Mouse (Mus musculus) forebrain, postnatal 0 days (tissue): Measurements from ENCODE around the gene Deup1. TPM values are rescaled to one million over a fixed set of nuclear protein-coding genes. Genes with fewer than 3 reads are reported as not detected.

Experiments
- ATAC-seq: fragments of 200-750 bp; cut with Nextera tagmentation; 2 replicates; pipeline ENCODE4 v1.8.0; 2017; ENCODE audit warnings: mild to moderate bottlenecking, moderate library complexity
- DNase-seq: peaks from one replicate; pipeline ENCODE4 v3.0.0-alpha.2; 2015
- H3K27ac ChIP-seq: fragments of 300-500 bp; sonication (generic); 2 replicates; pipeline ENCODE4 v1.5.1; 2014; ENCODE audit warnings: low read depth, mild to moderate bottlenecking, antibody characterized with exemption, low read length, moderate library complexity, mixed read lengths
- H3K27me3 ChIP-seq: fragments of 300-500 bp; sonication (generic); 2 replicates; pipeline ENCODE4 v1.6.1; 2014; ENCODE audit warnings: mild to moderate bottlenecking, low read length, mixed read lengths; ENCODE audit not compliant: insufficient read depth
- H3K36me3 ChIP-seq: fragments of 300-500 bp; sonication (generic); 2 replicates; pipeline ENCODE4 v1.6.1; 2014; ENCODE audit warnings: mild to moderate bottlenecking, moderate library complexity; ENCODE audit not compliant: insufficient read depth
- H3K4me1 ChIP-seq: fragments of 300-500 bp; sonication (generic); 2 replicates; pipeline ENCODE4 v1.6.1; 2014; ENCODE audit warnings: antibody characterized with exemption; ENCODE audit not compliant: insufficient read depth
- H3K4me2 ChIP-seq: fragments of 300-500 bp; sonication (generic); 2 replicates; pipeline ENCODE4 v1.6.1; 2014; ENCODE audit warnings: low read depth, mild to moderate bottlenecking, moderate library complexity
- H3K4me3 ChIP-seq: fragments of 300-500 bp; sonication (generic); 2 replicates; pipeline ENCODE4 v1.5.1; 2014; ENCODE audit warnings: low read depth, low read length, mixed read lengths
- H3K9ac ChIP-seq: fragments of 300-500 bp; sonication (generic); 2 replicates; pipeline ENCODE4 v1.6.1; 2014; ENCODE audit warnings: mild to moderate bottlenecking
- H3K9me3 ChIP-seq: fragments of 300-500 bp; sonication (generic); 2 replicates; pipeline ENCODE4 v1.6.1; 2016; ENCODE audit warnings: low read length
- CTCF ChIP-seq: sonication (generic); IDR thresholded peaks from 2 replicates; pipeline ENCODE4 v1.5.1; 2016; ENCODE audit warnings: antibody characterized with exemption, control low read depth, low read depth
- WGBS: fragments of 180-500 bp; shearing (Covaris S2); extraction: QIAGEN DNeasy Blood & Tissue Kit; methylation state at CpG from one replicate; pipeline ENCODE4 v1.1.7; 2014; 5-methylcytosine and 5-hydroxymethylcytosine counted together
- polyA plus RNA-seq: library from polyadenylated mRNA; unstranded; fragments of >200 nt; fragmentation: Nextera tagmentation; extraction: Ambion mirVana; gene quantifications from 2 replicates; pipeline ENCODE4 v1.2.1, GENCODE M21; 2015
- total RNA-seq: library from RNA; depleted of rRNA; stranded (reverse); fragments of >200 nt; gene quantifications from 2 replicates; pipeline ENCODE4 v1.2.3, GENCODE M21; 2014

Deup1 gene
- total and polyA plus RNA-seq, 2 experiments from 2014 or later = 4.7 to 4.8 TPM

DNA sequence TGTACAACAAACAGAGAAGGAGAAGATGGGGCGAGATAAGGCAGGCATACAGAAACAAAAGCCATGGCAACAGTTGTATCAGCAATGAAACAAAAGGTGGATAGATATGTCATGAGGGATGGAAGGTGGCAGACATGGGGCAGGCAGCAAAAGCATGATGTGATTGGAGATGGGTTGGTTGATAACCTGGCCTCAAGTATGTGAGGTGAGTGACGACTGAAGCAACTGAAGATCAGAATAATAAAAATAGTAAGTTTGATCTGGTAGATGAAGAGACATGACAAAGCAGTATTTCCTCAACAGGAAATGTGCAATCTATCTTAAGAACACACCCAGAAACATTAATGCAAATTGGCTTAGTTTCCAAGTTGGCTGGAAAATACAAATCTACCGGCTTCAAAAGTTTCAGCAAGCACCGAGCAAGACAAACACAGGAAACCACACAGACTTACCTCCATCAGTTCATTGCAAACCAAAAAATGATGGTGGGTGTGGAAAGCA is 77.2 kb downstream of the Deup1 start:
- no peak for DNase-seq

DNA sequence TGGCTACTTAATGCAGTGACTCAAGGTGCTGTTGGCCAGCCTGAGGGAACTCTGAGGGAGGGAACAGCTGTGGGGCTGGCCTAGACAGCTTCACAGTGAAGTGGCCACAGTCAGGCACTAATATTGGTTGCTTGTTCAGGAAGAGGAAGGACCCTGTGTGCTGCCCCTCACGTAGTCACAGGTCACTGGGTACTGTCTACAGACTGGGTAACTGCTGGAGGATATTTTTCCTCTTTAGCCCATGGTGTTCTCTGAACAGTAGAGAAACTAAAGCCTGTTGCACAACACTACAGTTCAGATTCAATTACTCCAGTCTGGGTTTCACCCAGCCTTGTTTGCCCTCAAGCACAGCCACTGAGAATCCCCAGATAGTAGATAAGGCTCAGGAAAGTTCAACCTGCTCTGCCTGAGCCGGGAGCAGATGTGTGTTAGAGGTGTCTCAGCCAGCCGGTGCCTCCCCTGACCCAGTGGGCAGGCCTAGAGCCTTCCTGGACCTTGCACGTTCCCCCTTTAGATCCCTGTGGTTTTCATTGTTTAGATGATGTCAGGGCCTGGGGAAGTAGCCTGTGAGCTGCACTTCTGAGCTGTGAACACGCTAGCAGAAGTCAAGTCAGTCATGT is 85.9 kb downstream of the Deup1 start:
- ATAC-seq (no peak), DNase-seq (no peak)
- TF ChIP-seq CTCF = no peak
- WGBS = 83% methylated on average over 5 of the region's 5 CpGs
- H3K9ac ChIP-seq = no peak overlapping the region
- no peak overlapping the region for H3K4me3 ChIP-seq
- no peaks in the 10 kb centered on the region for H3K36me3 ChIP-seq
- H3K9me3 ChIP-seq = no peaks in the 10 kb centered on the region
- H3K27ac ChIP-seq = no peak overlapping the region
- no peak overlapping the region for H3K4me2 ChIP-seq
- no peaks in the 10 kb centered on the region for H3K27me3 ChIP-seq
- no peaks in the 10 kb centered on the region for H3K4me1 ChIP-seq

More for the DNA sequence above, 77.2 kb downstream of the Deup1 start:
- Histone ChIP-seq H3K4me3 (no peak overlapping the region), H3K9me3 (no peaks in the 10 kb centered on the region), H3K27ac (no peak overlapping the region), H3K27me3 (no peaks in the 10 kb centered on the region), H3K36me3 (no peaks in the 10 kb centered on the region), H3K4me2 (no peak overlapping the region), H3K4me1 (no peaks in the 10 kb centered on the region), H3K9ac (no peak overlapping the region)
- no peak for TF ChIP-seq CTCF
- no peak for ATAC-seq
- WGBS = 87% methylated on average over 4 of the region's 4 CpGs

DNA sequence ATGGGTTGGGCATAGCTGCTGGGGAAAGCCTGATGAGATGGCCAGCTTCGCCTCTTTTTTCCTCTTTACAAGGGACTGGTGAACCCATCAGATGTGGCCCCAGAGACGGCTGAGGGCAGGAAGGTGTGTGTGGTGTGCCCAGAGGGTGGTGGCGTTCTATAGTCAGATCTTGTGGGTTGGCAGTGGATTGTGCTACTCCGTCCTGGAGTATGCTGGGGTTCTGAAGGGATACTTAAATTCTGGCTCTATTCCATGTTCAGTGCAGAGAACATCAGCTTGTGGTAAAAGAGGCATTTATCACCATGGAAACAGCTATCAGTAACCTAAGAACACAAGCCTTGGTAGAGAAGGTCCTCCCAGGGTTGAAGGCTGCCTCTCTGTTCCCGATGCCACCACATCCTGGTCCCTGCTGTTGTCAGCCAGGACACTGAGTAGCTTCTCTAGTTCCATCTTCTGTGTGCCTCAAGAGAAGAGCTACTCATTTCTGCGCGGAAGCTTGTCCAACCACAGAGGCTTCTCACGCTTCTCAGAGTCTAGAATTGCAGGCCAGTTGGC is 88.7 kb downstream of the Deup1 start:
- no peaks in the 10 kb centered on the region for H3K27me3 ChIP-seq
- no peak overlapping the region for H3K9ac ChIP-seq
- H3K4me3 ChIP-seq = no peak overlapping the region
- no peaks in the 10 kb centered on the region for H3K9me3 ChIP-seq
- no peak for ATAC-seq
- no peaks in the 10 kb centered on the region for H3K4me1 ChIP-seq
- H3K4me2 ChIP-seq = no peak overlapping the region
- no peak for TF ChIP-seq CTCF
- H3K36me3 ChIP-seq = no peaks in the 10 kb centered on the region
- H3K27ac ChIP-seq = no peak overlapping the region
- no peak for DNase-seq
- WGBS = 82% methylated on average over 8 of the region's 8 CpGs

DNA sequence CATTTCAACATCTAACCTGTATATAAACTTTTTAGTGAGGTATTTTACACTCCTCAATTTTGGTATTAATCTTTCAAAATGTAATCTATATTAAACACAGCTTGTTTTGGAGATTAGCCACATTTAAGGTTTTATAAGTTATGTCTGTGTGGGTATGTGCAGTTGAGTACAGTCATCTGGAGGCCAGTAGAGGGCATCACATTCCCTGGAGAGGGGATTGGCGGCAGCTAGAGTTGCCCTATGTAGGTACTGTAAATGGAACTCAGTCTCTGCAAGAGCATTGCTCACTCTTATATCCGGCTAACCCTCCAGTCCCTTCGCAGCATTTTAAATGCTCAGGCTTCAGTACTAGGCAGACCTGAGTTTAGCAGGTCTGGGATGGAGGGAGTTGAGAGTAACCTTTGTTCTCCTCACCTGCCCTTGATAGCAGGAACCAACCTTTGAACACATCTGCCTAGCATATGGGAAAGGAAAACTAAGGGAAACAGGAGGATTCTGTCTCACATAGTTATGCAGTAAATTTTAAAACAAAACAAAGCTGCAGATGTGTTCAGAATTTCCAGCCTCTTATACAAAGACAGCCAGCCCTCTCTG is 90.2 kb downstream of the Deup1 start:
- no peak overlapping the region for H3K27ac ChIP-seq
- H3K9me3 ChIP-seq = no peaks in the 10 kb centered on the region
- H3K9ac ChIP-seq = no peak overlapping the region
- H3K4me2 ChIP-seq = no peak overlapping the region
- 88% methylated on average over 3 of the region's 3 CpGs for WGBS
- no peaks in the 10 kb centered on the region for H3K27me3 ChIP-seq
- no peak for TF ChIP-seq CTCF
- H3K4me3 ChIP-seq = no peak overlapping the region
- no peak for ATAC-seq
- no peaks in the 10 kb centered on the region for H3K36me3 ChIP-seq
- H3K4me1 ChIP-seq = no peaks in the 10 kb centered on the region
- DNase-seq = no peak

DNA sequence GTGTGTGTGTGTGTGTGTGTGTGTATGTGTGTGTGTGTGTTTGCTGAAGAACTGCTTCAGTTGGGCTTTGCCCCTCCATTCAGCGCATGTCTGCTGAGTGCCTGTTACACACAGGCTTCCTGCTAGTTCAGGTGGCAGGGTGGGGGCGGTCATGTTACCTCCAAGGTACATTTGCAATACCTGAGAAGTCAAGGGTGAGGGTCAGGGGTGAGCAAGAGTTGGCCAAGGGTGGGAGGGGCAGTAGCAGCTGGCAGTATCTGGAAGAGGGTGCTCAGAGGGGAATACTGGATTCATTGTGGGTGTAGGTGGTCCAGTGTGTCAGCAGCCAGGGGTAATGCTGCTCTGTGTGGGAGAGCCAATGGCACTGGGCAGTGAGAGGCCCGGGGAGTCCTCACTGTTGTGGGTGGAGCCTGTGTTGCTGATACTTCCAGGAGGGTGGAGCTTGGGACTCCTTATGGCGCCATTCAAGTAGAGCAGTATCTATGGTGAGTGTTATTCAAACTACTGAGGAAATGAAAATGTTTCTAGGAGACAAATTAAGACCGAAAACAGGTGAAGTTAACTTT is 90.8 kb downstream of the Deup1 start:
- DNase-seq (no peak), ATAC-seq (0 out of 2 replicates have a peak, but pooled peaks have one; percentile 18)
- Histone ChIP-seq H3K4me1 (no peaks in the 10 kb centered on the region), H3K4me2 (no peak overlapping the region), H3K4me3 (no peak overlapping the region), H3K27me3 (no peaks in the 10 kb centered on the region), H3K27ac (no peak overlapping the region), H3K9ac (no peak overlapping the region), H3K9me3 (no peaks in the 10 kb centered on the region), H3K36me3 (no peaks in the 10 kb centered on the region)
- no peak for TF ChIP-seq CTCF
- WGBS = 92% methylated on average over 5 of the region's 5 CpGs

DNA sequence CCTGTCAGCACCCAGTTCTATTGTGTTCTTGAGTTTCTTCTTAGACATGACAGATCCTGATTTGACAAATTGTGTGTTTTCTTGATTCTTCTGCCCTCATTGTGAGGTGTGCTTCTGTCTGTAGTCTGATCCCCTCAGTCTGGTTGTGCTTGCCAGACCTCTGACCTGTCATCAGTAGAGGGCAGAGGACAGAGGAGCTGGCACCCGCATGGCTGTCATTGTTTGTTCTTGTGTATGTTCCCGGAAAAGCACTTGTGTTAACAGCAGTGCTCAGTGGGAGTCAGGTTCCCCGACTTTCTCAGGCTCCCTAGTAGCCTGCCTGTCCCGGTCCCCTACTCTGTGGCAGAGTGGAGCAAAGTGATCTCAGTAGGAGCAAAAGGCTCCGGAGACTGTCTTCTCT is 92.3 kb downstream of the Deup1 start:
- Histone ChIP-seq H3K9me3 (no peaks in the 10 kb centered on the region), H3K36me3 (no peaks in the 10 kb centered on the region), H3K9ac (no peak overlapping the region), H3K27ac (no peak overlapping the region), H3K4me1 (no peaks in the 10 kb centered on the region), H3K4me2 (no peak overlapping the region), H3K27me3 (no peaks in the 10 kb centered on the region), H3K4me3 (no peak overlapping the region)
- 54% methylated on average over 5 of the region's 5 CpGs for WGBS
- DNase-seq (no peak), ATAC-seq (no peak)
- no peak for TF ChIP-seq CTCF

DNA sequence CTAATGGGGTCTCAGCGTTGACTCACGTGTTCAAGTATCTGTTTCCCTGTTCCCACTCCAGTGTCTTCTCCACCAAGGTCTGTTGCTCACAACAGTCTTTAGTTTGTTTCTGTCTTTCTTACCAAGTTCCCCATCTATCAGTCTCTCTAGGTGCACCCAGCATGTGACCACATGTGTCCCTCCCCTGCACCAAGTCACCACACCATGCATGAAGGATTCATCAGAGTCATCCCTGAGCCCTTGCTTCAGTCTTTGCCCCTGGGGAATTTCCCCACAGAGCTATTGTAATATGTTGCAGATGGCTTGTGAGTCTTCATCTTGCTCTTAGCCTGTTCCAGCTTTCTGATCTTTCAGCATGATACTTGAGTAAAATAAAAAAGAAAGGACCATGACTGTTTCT is 93.6 kb downstream of the Deup1 start:
- no peak for DNase-seq
- no peak overlapping the region for H3K27ac ChIP-seq
- no peak for ATAC-seq
- no peak for TF ChIP-seq CTCF
- H3K4me1 ChIP-seq = no peaks in the 10 kb centered on the region
- H3K36me3 ChIP-seq = no peaks in the 10 kb centered on the region
- no peak overlapping the region for H3K4me2 ChIP-seq
- H3K9ac ChIP-seq = no peak overlapping the region
- H3K9me3 ChIP-seq = no peaks in the 10 kb centered on the region
- WGBS = 85% methylated on average over 2 of the region's 2 CpGs
- no peaks in the 10 kb centered on the region for H3K27me3 ChIP-seq
- H3K4me3 ChIP-seq = no peak overlapping the region
